Mouse (Mus musculus) lung, postnatal 0 days (tissue): Measurements from ENCODE around the gene Rwdd1.

Experiments
- CTCF ChIP-seq: IDR thresholded peaks from 2 replicates; pipeline ENCODE4 v1.5.1; 2016; ENCODE audit warnings: antibody characterized with exemption, mild to moderate bottlenecking
- EP300 ChIP-seq: IDR thresholded peaks from 2 replicates; pipeline ENCODE4 v1.6.1; 2016; ENCODE audit warnings: antibody characterized with exemption, mild to moderate bottlenecking, control low read depth

GRCm38 (mm10) chr10:34036587-34036986 is 17.2 kb upstream of the Rwdd1 start:
- peak; percentile 89 for TF ChIP-seq CTCF
- TF ChIP-seq EP300, result no peak
